Mouse (Mus musculus) spleen, adult 18-20 months (tissue): ENCODE data around the gene Slc7a5.

Experiments
- DNase-seq, 2 experiments: peaks; one replicate each; pipeline ENCODE4 v3.0.0; 2022; ENCODE audit warnings: mixed read lengths in 2 of 2

Gene Slc7a5

GRCm38 (mm10) chr8:121848495-121848894 is 59.0 kb downstream of the Slc7a5 start:
- DNase-seq, result no peak

- no peak for DNase-seq
Measured at GRCm38 (mm10) chr8:121847987-121848386, 59.5 kb downstream of the Slc7a5 start.

GRCm38 (mm10) chr8:121847261-121847822 is 60.2 kb downstream of the Slc7a5 start:
- no peak for DNase-seq

- no peak for DNase-seq
Measured at GRCm38 (mm10) chr8:121846815-121847214, 60.7 kb downstream of the Slc7a5 start.

- no peak for DNase-seq
Measured at GRCm38 (mm10) chr8:121844765-121845164, 62.7 kb downstream of the Slc7a5 start.

GRCm38 (mm10) chr8:121843184-121843733 is 64.2 kb downstream of the Slc7a5 start:
- no peak for DNase-seq

- no peak for DNase-seq
Measured at GRCm38 (mm10) chr8:121842064-121842955, 65.2 kb downstream of the Slc7a5 start.

- peak; percentile 19 to 38 for DNase-seq
Measured at GRCm38 (mm10) chr8:121841242-121841641, 66.3 kb downstream of the Slc7a5 start.

- DNase-seq, result peak; percentile 24 to 74
Measured at GRCm38 (mm10) chr8:121832503-121832902, 75.0 kb downstream of the Slc7a5 start.

- no peak for DNase-seq
Measured at GRCm38 (mm10) chr8:121832061-121832460, 75.4 kb downstream of the Slc7a5 start.
